In genomic region chr3:96663432-96664239, GRCm38 (mm10) we compare ENCODE assay signal across 8 mouse cellular contexts. TPM values are rescaled to one million over a fixed set of nuclear protein-coding genes. Genes with fewer than 3 reads are reported as not detected.
DNase-seq lines count a peak whose midpoint lies in the region; ATAC-seq and TF ChIP-seq lines count a peak whose summit lies in the region.

No protein-coding gene starts in this region.

- H3K9ac ChIP-seq in forebrain, embryonic 11.5 days (ENCODE audit: low read length): peak overlapping the region; percentile 40
- peak overlapping the region; percentile 64 for H3K9ac ChIP-seq in heart, embryonic 16.5 days (ENCODE audit: low read length)
- no peak overlapping the region for H3K9ac ChIP-seq in liver, embryonic 14.5 days (replicated peaks)
- H3K9ac ChIP-seq in neural tube, embryonic 12.5 days: 0 out of 2 replicates have a peak overlapping the region, but pooled peaks have one; percentile 21

- H3K27ac ChIP-seq in forebrain, embryonic 11.5 days (ENCODE audit: low read depth, low read length): no peak overlapping the region
- no peak overlapping the region for H3K27ac ChIP-seq in heart, embryonic 16.5 days (ENCODE audit: low read length)
- no peak overlapping the region for H3K27ac ChIP-seq in liver, embryonic 14.5 days
- no peak overlapping the region for H3K27ac ChIP-seq in neural tube, embryonic 12.5 days

- TF ChIP-seq CTCF in liver, embryonic 14.5 days (IDR thresholded peaks at IDR 0.05; ENCODE audit: low read depth): peak; percentile 76

- no peaks in the 10 kb centered on the region for H3K4me1 ChIP-seq in forebrain, embryonic 11.5 days (replicated peaks; ENCODE audit: control insufficient read depth, insufficient read depth, low read length)
- H3K4me1 ChIP-seq in heart, embryonic 16.5 days (ENCODE audit: control insufficient read depth, insufficient read depth, low read length): peaks cover 9% of the 10 kb centered on the region
- H3K4me1 ChIP-seq in liver, embryonic 14.5 days (replicated peaks; ENCODE audit: control insufficient read depth in 2 of 2, insufficient read depth in 2 of 2, low read length in 1 of 2): peaks cover 0 to 4% of the 10 kb centered on the region in 2 experiments; a peak in 2 of 4 replicates
- 0 out of 2 replicates have a peak, but pooled peaks cover 7% of the 10 kb centered on the region for H3K4me1 ChIP-seq in neural tube, embryonic 12.5 days

- peak overlapping the region; percentile 49 for H3K4me2 ChIP-seq in forebrain, embryonic 11.5 days (ENCODE audit: low read depth, low read length, severe bottlenecking)
- H3K4me2 ChIP-seq in heart, embryonic 16.5 days (ENCODE audit: low read depth, low read length): peak overlapping the region; percentile 75
- H3K4me2 ChIP-seq in liver, embryonic 14.5 days (ENCODE audit: low read depth): peak overlapping the region; percentile 48
- peak overlapping the region; percentile 57 for H3K4me2 ChIP-seq in neural tube, embryonic 12.5 days (replicated peaks)

- no peaks in the 10 kb centered on the region for H3K9me3 ChIP-seq in forebrain, embryonic 11.5 days (ENCODE audit: control insufficient read depth, low read length)
- H3K9me3 ChIP-seq in heart, embryonic 16.5 days (replicated peaks; ENCODE audit: control insufficient read depth, low read length): no peaks in the 10 kb centered on the region
- no peaks in the 10 kb centered on the region for H3K9me3 ChIP-seq in liver, embryonic 14.5 days (ENCODE audit: control insufficient read depth, low read length)
- no peaks in the 10 kb centered on the region for H3K9me3 ChIP-seq in neural tube, embryonic 12.5 days

- peak; percentile 80 for ATAC-seq in forebrain, embryonic 11.5 days (replicated peaks; ENCODE audit: low FRiP score)
- peak; percentile 74 for ATAC-seq in heart, embryonic 16.5 days (replicated peaks; ENCODE audit: extremely low read depth, insufficient read depth, low FRiP score)
- no peak for ATAC-seq in liver, embryonic 14.5 days (ENCODE audit: insufficient read depth)
- ATAC-seq in neural tube, embryonic 12.5 days (ENCODE audit: low FRiP score, low read depth): peak; percentile 87

- TF ChIP-seq EP300 in liver, embryonic 14.5 days (IDR thresholded peaks at IDR 0.05; ENCODE audit: low read depth): no peak

- no peaks in the 10 kb centered on the region for H3K36me3 ChIP-seq in forebrain, embryonic 11.5 days (ENCODE audit: control insufficient read depth, insufficient read depth, low read length)
- H3K36me3 ChIP-seq in heart, embryonic 16.5 days (ENCODE audit: control insufficient read depth, insufficient read depth): no peaks in the 10 kb centered on the region
- no peaks in the 10 kb centered on the region for H3K36me3 ChIP-seq in liver, embryonic 14.5 days (replicated peaks; ENCODE audit: control insufficient read depth, insufficient read depth, low read depth)
- no peaks in the 10 kb centered on the region for H3K36me3 ChIP-seq in neural tube, embryonic 12.5 days

- peak overlapping the region; percentile 16; the same call in 1 of the 2 replicates for H3K4me3 ChIP-seq in forebrain, embryonic 11.5 days (ENCODE audit: low read depth, low read length)
- peak overlapping the region; percentile 45 for H3K4me3 ChIP-seq in heart, embryonic 16.5 days (ENCODE audit: low read length)
- H3K4me3 ChIP-seq in liver, embryonic 14.5 days (ENCODE audit: insufficient read depth in 1 of 2, low read depth in 2 of 2, low read length in 2 of 2): peak overlapping the region in 1 of 2 experiments; percentile 32; a peak in 1 of 4 replicates
- H3K4me3 ChIP-seq in neural tube, embryonic 12.5 days: peak overlapping the region; percentile 18

- 5% methylated on average over 16 of the region's 18 CpGs for WGBS in forebrain, embryonic 11.5 days
- WGBS in heart, embryonic 16.5 days: 3% methylated on average over 18 of the region's 18 CpGs
- 10% methylated on average over 18 of the region's 18 CpGs for WGBS in liver, embryonic 14.5 days (ENCODE audit: insufficient replicate concordance)
- WGBS in neural tube, embryonic 12.5 days: 6% methylated on average over 18 of the region's 18 CpGs

- H3K27me3 ChIP-seq in forebrain, embryonic 11.5 days (ENCODE audit: control insufficient read depth, insufficient read depth, low read length): no peaks in the 10 kb centered on the region
- H3K27me3 ChIP-seq in heart, embryonic 16.5 days (ENCODE audit: control insufficient read depth, insufficient read depth, low read length): no peaks in the 10 kb centered on the region
- no peaks in the 10 kb centered on the region for H3K27me3 ChIP-seq in liver, embryonic 14.5 days (ENCODE audit: control insufficient read depth, insufficient read depth, low read length)
- H3K27me3 ChIP-seq in neural tube, embryonic 12.5 days (replicated peaks): no peaks in the 10 kb centered on the region

- peak; percentile 29 to 64 for DNase-seq in CD8-positive naive resting alpha-beta T cell, adult 2 months (ENCODE audit: low read depth in 2 of 2, low spot score in 2 of 2)
- DNase-seq in c-Kit-positive CD71-negative TER-119-negative erythroid progenitor cells, embryonic 14.5 days (ENCODE audit: low read depth): peak; percentile 74
- peak; percentile 91 for DNase-seq in forebrain, embryonic 11.5 days (ENCODE audit: low spot score)
- DNase-seq in kidney, postnatal 25 days: peak; percentile 81 to 87
- peak; percentile 33 to 41 (median 35) for DNase-seq in liver, embryonic 14.5 days (ENCODE audit: low read depth in 3 of 3, low spot score in 3 of 3)
- peak; percentile 84 for DNase-seq in telencephalon, adult 2 months (ENCODE audit: low read depth, low spot score)

RNA-seq across cellular contexts. Expression of gene Ankrd35, which starts 6.3 kb away (rescaled TPM):
- polyA plus RNA-seq in forebrain, embryonic 11.5 days (2014; fragmentation: Nextera tagmentation; extraction: Ambion mirVana): 0.27 and 0.37 TPM in 2 replicates
- polyA plus RNA-seq in heart, embryonic 16.5 days (2015; fragmentation: Nextera tagmentation; extraction: Ambion mirVana): 0.45 and 0.60 TPM in 2 replicates
- polyA plus RNA-seq in liver, embryonic 14.5 days (2012; rRNA removed): 0.26 and 0.39 TPM in 2 replicates
- polyA plus RNA-seq in liver, embryonic 14.5 days (2014; fragmentation: Nextera tagmentation; extraction: Ambion mirVana): 0.13 and 0.22 TPM in 2 replicates
- polyA plus RNA-seq in neural tube, embryonic 12.5 days (2016; fragmentation: Nextera tagmentation; extraction: Ambion mirVana): 0.55 and 0.65 TPM in 2 replicates

RNA-seq across cellular contexts. Expression of gene Itga10, which starts 18.3 kb away (rescaled TPM):
- polyA plus RNA-seq in forebrain, embryonic 11.5 days (2014; fragmentation: Nextera tagmentation; extraction: Ambion mirVana): 0.65 and 0.87 TPM in 2 replicates
- 0.83 and 1.1 TPM in 2 replicates for polyA plus RNA-seq in heart, embryonic 16.5 days (2015; fragmentation: Nextera tagmentation; extraction: Ambion mirVana)
- polyA plus RNA-seq in liver, embryonic 14.5 days (2012; rRNA removed): 0.42 and 0.47 TPM in 2 replicates
- 0.05 TPM in 2 replicates for polyA plus RNA-seq in liver, embryonic 14.5 days (2014; fragmentation: Nextera tagmentation; extraction: Ambion mirVana)
- 0.90 and 0.93 TPM in 2 replicates for polyA plus RNA-seq in neural tube, embryonic 12.5 days (2016; fragmentation: Nextera tagmentation; extraction: Ambion mirVana)

RNA-seq across cellular contexts. Expression of gene Gm42957, which starts 28.4 kb away (rescaled TPM):
- 0.09 TPM in 1 of 2 replicates, not detected in the other for polyA plus RNA-seq in forebrain, embryonic 11.5 days (2014; fragmentation: Nextera tagmentation; extraction: Ambion mirVana)
- polyA plus RNA-seq in heart, embryonic 16.5 days (2015; fragmentation: Nextera tagmentation; extraction: Ambion mirVana): 0.14 and 0.19 TPM in 2 replicates
- 0.02 TPM in 1 of 2 replicates, not detected in the other for polyA plus RNA-seq in liver, embryonic 14.5 days (2012; rRNA removed)
- polyA plus RNA-seq in liver, embryonic 14.5 days (2014; fragmentation: Nextera tagmentation; extraction: Ambion mirVana): not detected in 2 replicates
- 0.09 TPM in 2 replicates for polyA plus RNA-seq in neural tube, embryonic 12.5 days (2016; fragmentation: Nextera tagmentation; extraction: Ambion mirVana)

RNA-seq across cellular contexts. Expression of gene Pex11b, which starts 28.5 kb away (rescaled TPM):
- 41.3 and 41.6 TPM in 2 replicates for polyA plus RNA-seq in forebrain, embryonic 11.5 days (2014; fragmentation: Nextera tagmentation; extraction: Ambion mirVana)
- 44.2 and 44.7 TPM in 2 replicates for polyA plus RNA-seq in heart, embryonic 16.5 days (2015; fragmentation: Nextera tagmentation; extraction: Ambion mirVana)
- polyA plus RNA-seq in liver, embryonic 14.5 days (2012; rRNA removed): 10.5 and 10.7 TPM in 2 replicates
- 15.7 and 19.1 TPM in 2 replicates for polyA plus RNA-seq in liver, embryonic 14.5 days (2014; fragmentation: Nextera tagmentation; extraction: Ambion mirVana)
- 43.9 and 45.9 TPM in 2 replicates for polyA plus RNA-seq in neural tube, embryonic 12.5 days (2016; fragmentation: Nextera tagmentation; extraction: Ambion mirVana)

RNA-seq across cellular contexts. Expression of gene Pias3, which starts 32.5 kb away (rescaled TPM):
- polyA plus RNA-seq in forebrain, embryonic 11.5 days (2014; fragmentation: Nextera tagmentation; extraction: Ambion mirVana): 40.2 and 45.2 TPM in 2 replicates
- polyA plus RNA-seq in heart, embryonic 16.5 days (2015; fragmentation: Nextera tagmentation; extraction: Ambion mirVana): 33.6 and 37.5 TPM in 2 replicates
- polyA plus RNA-seq in liver, embryonic 14.5 days (2012; rRNA removed): 5.1 and 5.7 TPM in 2 replicates
- 3.6 and 4.1 TPM in 2 replicates for polyA plus RNA-seq in liver, embryonic 14.5 days (2014; fragmentation: Nextera tagmentation; extraction: Ambion mirVana)
- 39.7 and 42.9 TPM in 2 replicates for polyA plus RNA-seq in neural tube, embryonic 12.5 days (2016; fragmentation: Nextera tagmentation; extraction: Ambion mirVana)

Comparison
In these comparisons a context has a peak if more than half of its experiments do, and no peak if none do; other contexts are left out.
1. DNase-seq: peak in every context shown above with its lines; median percentile 91 in forebrain, embryonic 11.5 days; 84 in kidney, postnatal 25 days; 84 in telencephalon, adult 2 months; 74 in c-Kit-positive CD71-negative TER-119-negative erythroid progenitor cells, embryonic 14.5 days; 46 in CD8-positive naive resting alpha-beta T cell, adult 2 months; 35 in liver, embryonic 14.5 days.